Mouse (Mus musculus) urinary bladder, postnatal 10 days (tissue): Measurements from ENCODE around the gene Ezr.
"Not testable (repeated sequence)": the region's sequence is repeated elsewhere in the genome, so short reads cannot be mapped to it uniquely, and the experiment has no call there.

ENCODE experiments used
- DNase-seq: peaks from one replicate; pipeline ENCODE4 v3.0.0; 2022; ENCODE audit warnings: low spot score

Gene Ezr

DNA sequence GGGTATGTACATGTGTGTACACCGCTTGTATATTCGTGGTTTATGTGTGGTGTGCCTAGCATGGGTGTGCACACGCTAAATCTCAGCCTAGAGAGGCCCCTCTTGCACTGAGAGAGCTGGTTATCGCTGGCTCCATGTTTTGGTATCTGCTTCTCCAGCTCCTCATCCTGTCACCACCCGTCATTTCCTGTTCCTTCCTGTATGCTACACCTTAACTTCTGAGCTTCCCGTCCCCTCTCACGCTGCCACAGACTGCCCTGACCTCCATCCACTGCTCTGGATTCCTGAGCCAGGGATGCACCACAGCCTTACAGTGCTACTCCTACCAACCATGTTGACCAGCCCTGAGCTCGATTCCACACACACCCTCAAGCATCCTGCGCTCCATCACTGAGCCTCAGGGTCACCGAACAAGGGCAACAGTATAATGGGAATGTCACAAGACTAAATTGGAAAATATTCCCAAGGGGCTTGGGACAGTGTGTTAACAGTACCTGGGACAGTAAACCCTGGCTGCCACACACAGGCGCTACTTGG is 39.5 kb downstream of the Ezr start:
- DNase-seq: no peak

GRCm38 (mm10) chr17:6742083-6743038 is 40.2 kb downstream of the Ezr start:
- DNase-seq: no peak

DNA sequence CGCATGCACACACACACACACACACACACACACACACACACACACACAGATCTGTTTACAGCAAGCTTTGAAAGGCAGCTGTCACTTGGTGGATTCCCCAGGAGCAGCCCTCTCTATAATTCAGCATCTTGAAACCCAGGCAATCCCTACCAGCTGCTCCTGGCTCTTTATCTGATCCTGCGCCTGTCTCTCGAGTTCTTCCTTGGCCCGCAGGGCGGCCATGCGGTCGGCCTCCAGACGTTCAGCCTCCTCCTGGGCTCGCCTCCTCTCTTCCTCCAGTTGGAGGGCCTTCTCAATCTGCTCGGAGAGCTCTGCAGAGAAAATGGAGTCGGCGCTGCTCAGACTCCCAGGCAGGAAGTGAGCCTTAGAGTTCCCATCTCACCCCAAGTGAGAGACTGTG is 41.3 kb downstream of the Ezr start:
- no peak for DNase-seq

DNA sequence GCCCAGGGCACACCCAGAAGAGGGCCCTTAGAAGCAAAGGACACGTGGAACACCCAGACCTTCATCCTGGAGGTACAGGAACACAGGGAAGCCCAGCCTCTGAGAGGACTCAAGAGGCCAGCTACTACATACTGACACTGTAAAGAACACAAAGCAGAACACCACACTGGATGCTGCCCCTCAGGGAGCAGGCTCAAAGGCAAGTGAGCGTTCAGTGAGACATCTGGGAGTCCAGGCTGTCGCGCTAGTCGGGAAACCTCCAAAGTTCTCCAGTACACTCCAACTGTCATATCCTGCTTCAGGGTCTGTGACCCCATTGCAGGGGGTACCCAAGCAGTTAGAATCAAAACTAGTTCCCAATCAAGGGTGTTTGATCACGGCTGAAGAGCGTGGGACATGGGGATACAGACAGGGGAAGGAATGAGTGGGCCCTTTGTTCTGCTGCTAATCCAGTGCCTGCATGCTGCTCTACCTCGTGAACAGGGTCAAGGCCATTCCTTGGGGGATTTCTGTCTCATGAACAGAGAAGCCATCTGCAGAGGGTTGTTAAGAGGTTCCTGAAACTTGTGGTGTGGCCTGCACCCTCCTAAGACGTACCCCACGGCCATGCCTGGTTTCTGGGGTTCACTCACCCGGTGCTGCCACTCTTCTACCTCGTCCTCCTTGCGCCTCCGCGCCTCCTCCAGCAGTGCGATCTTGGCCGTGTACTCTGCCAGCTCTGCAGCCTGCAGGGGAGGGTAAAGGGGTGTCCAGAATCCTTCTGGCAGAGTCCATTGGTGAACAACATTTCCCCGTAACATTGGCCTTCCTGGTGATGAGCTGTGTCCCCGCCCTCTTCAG is 42.0 kb downstream of the Ezr start:
- DNase-seq: no peak

DNA sequence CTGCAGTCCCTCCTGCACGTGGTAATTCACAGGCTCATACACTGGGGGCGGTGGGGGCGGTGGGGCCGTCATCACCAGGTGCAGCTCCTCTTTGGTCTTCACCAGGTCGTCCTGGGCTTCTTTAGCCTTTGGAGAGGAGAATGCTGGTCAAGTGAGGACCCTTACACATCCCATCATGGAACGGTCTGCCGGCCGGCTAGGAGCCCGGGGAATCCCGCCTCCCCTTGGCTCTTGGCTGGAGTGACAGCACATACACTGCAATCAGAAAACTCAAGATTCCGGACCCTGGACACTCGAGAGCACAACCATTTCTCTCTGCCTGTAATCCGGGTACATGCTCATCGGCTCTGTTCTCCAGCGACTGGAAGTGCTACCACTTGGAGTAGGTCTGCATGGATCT is 42.8 kb downstream of the Ezr start:
- no peak for DNase-seq

DNA sequence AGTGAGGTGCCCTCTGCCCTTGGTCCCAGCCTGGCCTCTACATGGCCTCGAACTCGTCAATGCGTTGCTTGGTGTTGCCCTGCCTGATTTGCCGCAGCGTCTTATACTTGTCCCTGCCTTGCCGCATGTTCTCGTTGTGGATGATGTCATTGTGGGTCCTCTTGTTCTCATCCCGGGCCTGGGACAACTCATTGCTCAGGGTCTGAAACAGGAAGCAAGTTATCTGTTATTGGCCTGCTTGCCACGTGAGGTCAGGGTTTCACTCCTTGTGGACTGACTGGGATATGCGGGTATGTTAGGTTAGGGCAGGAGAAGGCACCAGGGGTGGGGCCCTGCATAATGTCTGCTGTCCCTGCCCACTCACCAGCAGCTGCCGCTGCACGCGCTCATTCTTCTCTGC is 43.3 kb downstream of the Ezr start:
- no peak for DNase-seq

GRCm38 (mm10) chr17:6738836-6739235 is 43.7 kb downstream of the Ezr start:
- no peak for DNase-seq

- DNase-seq: no peak
Observed at GRCm38 (mm10) chr17:6737273-6737997, 45.1 kb downstream of the Ezr start.

DNA sequence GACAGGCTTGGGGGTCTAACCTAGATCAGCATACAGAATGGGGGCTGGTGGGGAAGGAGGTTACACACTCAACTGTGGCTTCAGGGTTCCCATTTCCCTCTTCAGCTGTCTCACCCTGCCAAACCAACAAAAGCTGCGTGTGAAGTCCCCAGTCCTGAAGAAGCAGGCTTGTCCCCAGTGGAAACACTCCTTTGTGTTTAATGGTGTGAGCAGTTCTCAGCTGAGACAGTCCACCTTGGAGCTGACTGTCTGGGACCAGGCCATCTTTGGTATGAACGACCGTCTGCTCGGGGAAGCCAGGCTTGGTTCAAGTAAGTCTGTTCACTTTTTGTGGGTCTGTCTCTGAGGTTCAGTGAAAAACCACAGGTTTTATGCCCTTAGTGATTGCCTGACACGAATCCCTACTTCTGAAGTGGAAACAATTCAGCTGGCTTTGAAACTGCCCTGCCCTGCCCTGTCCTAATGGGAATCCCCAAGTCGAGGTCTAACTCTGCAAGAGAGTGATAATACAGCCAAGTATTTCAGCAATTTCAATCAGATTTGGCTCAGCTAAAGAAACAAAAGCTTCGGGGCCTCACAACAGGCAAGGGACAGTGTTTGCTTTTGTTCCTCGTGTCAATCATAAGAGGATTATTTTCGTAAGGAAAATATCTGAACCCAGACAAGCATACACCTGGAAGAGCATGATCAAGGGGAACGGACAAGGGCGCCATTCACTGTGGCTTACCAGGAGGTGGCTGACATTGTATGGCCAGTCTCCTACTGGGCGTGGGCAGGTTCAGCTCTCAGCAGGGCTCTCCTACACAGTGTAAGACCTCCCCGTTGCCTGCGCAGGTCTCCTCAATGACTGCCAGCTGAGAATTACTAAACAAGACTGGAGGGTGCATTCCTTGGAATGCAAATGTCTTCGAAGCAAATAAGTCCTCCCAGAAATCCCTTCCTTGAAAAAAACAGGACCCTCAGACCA is 46.0 kb downstream of the Ezr start:
- no peak for DNase-seq

DNA sequence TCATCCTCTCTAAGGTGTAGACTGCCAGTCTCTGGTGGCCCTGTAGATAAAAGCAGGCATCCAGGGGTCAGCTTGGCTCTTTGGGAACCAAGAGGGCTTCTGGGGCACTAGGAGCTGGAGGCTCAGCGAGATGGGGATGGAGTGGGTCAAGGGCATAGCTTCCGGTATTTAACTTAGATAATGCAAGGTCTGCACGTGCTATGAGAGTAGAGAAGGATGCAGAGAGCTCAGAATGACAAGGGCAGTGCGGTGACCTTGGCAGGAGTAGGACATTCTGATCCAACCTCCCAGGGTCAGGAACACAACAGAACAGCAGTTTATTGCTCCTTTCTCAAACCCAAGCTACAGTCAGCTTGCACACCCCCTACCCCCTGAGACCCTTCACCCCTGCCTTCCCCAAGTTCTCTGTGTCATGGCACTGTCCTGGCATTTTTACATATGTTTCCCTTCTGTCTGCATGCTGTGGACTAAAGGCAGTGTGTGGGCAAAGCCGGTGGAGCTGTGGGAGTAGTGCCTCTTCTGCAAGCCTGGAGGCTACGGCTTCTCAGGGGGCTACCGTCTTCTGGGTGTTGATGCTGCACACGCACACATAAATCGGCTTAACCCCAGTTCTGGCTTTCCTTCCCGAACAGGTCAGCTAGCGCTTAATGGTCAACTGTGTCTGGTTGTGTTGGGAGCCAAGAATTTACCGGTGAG is 47.7 kb downstream of the Ezr start:
- DNase-seq: no peak

DNA sequence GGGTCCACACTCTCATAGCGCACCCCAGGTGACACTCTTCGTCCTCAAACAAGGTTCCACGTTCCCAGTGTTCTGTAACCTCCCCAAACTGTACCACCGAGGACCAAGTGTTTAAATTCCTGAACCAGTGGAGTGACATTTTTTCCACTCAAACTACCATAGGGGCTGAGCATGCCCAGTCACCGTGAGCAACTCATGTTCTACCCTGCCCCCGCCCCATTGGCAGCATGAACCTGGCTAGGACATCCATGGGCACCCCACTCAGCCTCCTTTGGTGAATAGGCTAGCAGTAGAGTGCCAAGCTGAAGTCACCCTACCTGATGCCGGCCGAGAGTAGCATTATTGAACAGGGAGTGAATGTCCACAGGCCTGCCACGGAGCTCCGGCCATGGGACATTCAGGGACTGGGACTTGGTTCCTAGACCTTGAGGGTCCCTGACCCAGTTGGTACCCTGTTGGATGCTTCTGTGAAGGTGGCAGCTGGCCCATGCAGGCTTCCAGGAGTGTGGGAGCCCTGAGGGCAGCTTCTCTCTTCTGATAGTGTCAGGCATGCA is 49.2 kb downstream of the Ezr start:
- no peak for DNase-seq

DNA sequence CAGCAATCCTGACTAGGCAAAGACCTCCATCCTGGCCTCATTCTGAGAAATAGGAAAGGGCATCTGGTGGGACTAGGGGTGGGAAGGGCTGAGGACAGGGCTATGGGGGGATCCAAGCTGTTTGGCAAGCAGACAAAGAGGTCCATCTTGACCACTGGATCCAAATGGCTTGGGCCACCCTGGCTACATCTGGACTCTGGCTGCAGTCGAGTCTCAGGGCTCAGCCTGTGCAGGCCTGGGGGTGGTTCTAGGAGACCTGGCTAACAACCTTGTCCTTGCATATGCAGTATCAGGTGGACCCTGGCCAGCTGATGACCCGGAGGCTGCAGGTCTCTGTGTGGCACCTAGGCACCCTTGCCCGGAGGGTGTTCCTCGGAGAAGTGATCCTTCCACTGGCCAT is 49.9 kb downstream of the Ezr start:
- no peak for DNase-seq

GRCm38 (mm10) chr17:6731634-6732033 is 51.0 kb downstream of the Ezr start:
- no peak for DNase-seq

- DNase-seq: no peak
Observed at GRCm38 (mm10) chr17:6731132-6731531, 51.5 kb downstream of the Ezr start.

GRCm38 (mm10) chr17:6729244-6729742 is 53.3 kb downstream of the Ezr start:
- DNase-seq: no peak

DNA sequence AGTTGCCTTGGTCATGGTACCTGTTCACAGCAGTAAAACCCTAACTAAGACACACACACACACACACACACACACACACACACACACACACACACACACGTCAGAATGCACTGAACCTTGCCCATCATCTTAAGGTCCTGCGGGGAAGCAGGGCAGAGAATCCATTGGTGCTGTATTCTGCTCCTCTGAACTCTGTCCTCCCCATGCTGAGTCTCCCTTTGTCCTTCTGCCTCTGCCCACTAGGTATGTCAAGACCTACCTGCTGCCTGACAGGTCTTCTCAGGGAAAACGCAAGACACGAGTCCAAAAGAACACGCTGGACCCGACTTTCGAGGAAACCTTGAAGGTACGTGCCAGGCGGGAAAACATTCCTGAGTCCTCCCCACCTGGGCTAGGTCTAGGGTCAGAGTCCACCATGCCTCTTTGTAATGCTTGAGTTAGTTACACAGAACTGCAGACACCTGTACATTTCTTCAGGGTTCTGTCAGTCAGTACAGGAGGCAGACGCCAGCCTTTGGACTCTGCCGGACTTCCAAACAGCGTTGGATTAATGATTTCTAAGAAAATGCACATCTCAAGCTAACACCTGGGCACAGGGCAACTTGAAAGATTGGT is 54.5 kb downstream of the Ezr start:
- DNase-seq: no peak

GRCm38 (mm10) chr17:6713944-6714343 is 68.6 kb downstream of the Ezr start:
- not testable (repeated sequence) for DNase-seq

- DNase-seq: not testable (repeated sequence)
Observed at GRCm38 (mm10) chr17:6713483-6713882, 69.1 kb downstream of the Ezr start.

GRCm38 (mm10) chr17:6708194-6708593 is 74.4 kb downstream of the Ezr start:
- DNase-seq: not testable (repeated sequence)
